Mouse (Mus musculus): ENCODE results near the gene Loxl4. TPM values are rescaled to one million over a fixed set of nuclear protein-coding genes. Genes with fewer than 3 reads are reported as not detected.

Loxl4 gene
- polyA plus RNA-seq, 1 experiment, result 1.8 TPM

DNA sequence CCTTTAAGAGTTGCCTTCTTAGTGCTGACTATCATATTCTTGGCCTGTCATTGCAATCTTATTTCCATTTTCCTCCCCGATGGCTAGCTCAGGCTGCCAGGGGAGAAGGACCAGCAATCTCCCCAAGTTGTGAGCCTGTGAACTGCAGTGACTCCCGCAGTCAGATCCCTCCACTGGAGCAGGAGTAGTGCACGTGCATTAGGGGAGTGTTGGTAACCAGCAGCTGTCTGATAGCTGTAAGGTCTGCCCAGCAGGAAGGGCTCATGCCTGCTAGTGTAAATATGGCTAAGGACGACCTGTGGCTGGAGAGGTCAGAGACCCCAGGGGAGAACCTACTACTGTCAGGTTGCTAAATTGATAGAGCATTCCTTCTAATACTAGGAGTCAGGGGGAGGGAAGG, 31.9 kb downstream of the Loxl4 start:
- 41% methylated on average over 4 of the region's 4 CpGs for WGBS
- no peaks in the 10 kb centered on the region for H3K4me1 ChIP-seq (ENCODE audit: control insufficient read depth, insufficient read depth, low read length)
- TF ChIP-seq CTCF (IDR thresholded peaks at IDR 0.05; ENCODE audit: insufficient read depth, low read length) (no peak), POLR2A (IDR thresholded peaks at IDR 0.05; ENCODE audit: borderline replicate concordance, extremely low read depth, low read depth, low read length) (no peak)
- H3K4me3 ChIP-seq (replicated peaks; ENCODE audit: extremely low read depth, low read depth, low read length), result no peak overlapping the region
- no peak for DNase-seq

DNA sequence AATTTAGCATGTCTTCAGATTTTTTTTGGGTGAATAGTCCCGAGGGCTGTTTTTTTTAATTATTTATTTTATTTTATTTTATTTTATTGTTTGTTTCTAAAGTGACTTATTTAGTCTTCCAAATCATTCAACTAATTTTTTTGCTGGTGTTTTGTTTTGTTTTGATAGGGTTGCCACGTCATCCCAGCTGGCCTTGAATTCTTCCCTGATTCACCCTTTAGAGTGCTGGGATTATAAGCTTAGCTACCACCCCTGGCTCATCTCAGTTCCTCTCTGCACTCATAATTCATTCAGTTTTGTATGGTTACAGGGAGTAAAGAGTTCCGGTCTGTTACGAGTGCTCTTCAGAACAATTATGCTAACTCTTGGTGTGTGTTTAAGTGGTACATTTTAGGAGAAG, 34.0 kb downstream of the Loxl4 start:
- WGBS, result 74% methylated on average over 4 of the region's 4 CpGs
- no peak overlapping the region for H3K4me3 ChIP-seq (replicated peaks; ENCODE audit: extremely low read depth, low read depth, low read length)
- TF ChIP-seq POLR2A (IDR thresholded peaks at IDR 0.05; ENCODE audit: borderline replicate concordance, extremely low read depth, low read depth, low read length), result no peak
- DNase-seq, result no peak
- no peaks in the 10 kb centered on the region for H3K4me1 ChIP-seq (ENCODE audit: control insufficient read depth, insufficient read depth, low read length)

DNA sequence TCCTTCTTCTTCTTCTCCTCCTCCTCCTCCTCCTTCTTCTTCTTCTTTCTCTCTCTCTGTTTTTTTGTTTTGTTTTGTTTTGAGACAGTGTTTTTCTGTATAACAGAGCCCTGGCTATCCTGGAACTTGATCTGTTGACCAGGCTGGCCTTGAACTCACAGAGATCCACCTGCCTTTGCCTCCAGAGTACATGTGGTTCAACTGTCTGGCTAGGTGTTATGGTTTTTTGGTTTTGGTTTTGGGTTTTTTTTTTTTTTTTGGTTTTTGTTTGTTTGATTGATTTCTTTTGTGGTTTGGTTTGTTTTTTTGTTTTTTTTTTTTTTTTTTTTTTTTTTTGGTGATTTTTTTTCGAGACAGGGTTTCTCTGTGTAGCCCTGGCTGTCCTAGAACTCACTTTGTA, 35.8 kb downstream of the Loxl4 start:
- no peak for TF ChIP-seq CTCF (IDR thresholded peaks at IDR 0.05; ENCODE audit: insufficient read depth, low read length)
- TF ChIP-seq POLR2A (IDR thresholded peaks at IDR 0.05; ENCODE audit: borderline replicate concordance, extremely low read depth, low read depth, low read length), result no peak
- no peaks in the 10 kb centered on the region for H3K4me1 ChIP-seq (ENCODE audit: control insufficient read depth, insufficient read depth, low read length)
- DNase-seq, result no peak
- H3K4me3 ChIP-seq (replicated peaks; ENCODE audit: extremely low read depth, low read depth, low read length), result no peak overlapping the region
- WGBS, result no CpG with 5 or more reads among the region's 1 CpGs

DNA sequence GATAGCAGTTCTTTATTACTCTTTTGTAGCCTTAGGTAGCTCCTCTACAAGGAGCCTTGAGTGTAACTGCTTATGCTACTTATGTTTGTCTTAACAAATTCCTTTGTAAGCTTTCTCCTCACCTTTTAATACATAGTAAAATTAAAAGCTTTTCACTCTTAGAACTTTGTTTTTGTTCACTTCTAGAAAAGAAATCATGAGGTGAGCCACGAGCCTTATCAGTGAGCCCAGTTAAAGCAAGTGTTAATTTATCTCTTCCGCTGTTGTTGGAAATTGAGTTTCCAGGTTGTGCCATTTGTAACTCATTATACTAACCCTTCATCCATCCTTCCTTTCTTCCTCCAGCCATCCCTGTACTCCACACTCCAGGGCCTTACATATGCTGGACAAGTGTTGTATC, 37.3 kb downstream of the Loxl4 start:
- no peak for DNase-seq
- no peak overlapping the region for H3K4me3 ChIP-seq (replicated peaks; ENCODE audit: extremely low read depth, low read depth, low read length)
- TF ChIP-seq POLR2A (IDR thresholded peaks at IDR 0.05; ENCODE audit: borderline replicate concordance, extremely low read depth, low read depth, low read length) (no peak), CTCF (IDR thresholded peaks at IDR 0.05; ENCODE audit: insufficient read depth, low read length) (no peak)
- WGBS, result 90% methylated on average over 2 of the region's 2 CpGs
- no peaks in the 10 kb centered on the region for H3K4me1 ChIP-seq (ENCODE audit: control insufficient read depth, insufficient read depth, low read length)

DNA sequence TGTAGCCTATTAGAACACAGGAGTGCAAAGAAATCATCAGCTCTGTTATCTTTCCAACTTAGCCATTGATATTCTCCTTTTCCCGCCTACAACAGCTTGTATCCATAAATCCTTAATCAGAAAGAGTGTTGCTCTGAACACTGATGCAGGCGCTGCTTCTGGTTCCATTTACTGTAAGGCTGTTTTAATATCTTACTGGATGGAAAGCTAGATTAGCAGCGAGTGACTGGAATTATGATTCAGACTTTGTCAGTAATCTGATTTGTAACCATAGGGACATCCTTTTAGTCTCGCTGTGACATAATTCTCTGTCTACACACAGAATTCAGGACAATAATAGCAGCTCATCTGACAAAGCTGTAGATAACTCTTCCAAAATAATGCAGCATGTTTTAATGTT, 41.3 kb downstream of the Loxl4 start:
- WGBS, result 83% methylated on average over 4 of the region's 4 CpGs
- Histone ChIP-seq H3K4me3 (replicated peaks; ENCODE audit: extremely low read depth, low read depth, low read length) (no peak overlapping the region), H3K4me1 (ENCODE audit: control insufficient read depth, insufficient read depth, low read length) (peaks cover 4% of the 10 kb centered on the region; the same call in 1 of the 2 replicates)
- TF ChIP-seq POLR2A (IDR thresholded peaks at IDR 0.05; ENCODE audit: borderline replicate concordance, extremely low read depth, low read depth, low read length), result no peak
- TF ChIP-seq CTCF (IDR thresholded peaks at IDR 0.05; ENCODE audit: insufficient read depth, low read length), result no peak
- no peak for DNase-seq

DNA sequence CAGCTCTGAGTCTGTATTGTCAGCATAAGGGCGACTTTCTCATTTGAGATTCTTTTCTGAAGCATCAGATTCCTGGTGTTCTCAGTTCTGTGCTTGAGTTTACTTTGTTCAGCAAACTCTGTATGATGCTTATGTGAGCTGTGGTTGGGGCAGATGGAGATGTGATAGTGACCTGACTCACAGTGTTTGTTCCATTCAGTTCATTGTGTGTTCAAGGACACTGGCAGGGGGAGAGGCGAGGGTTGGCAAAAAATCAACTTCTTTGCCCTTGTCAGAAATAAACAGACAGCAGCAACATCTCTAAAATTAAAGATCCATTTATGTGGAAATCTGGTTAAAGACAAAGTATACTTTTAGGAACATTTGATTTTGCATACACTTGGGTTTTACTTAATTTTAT, 43.5 kb downstream of the Loxl4 start:
- WGBS, result 62% methylated on average over 2 of the region's 2 CpGs
- Histone ChIP-seq H3K4me1 (ENCODE audit: control insufficient read depth, insufficient read depth, low read length) (peaks cover 5% of the 10 kb centered on the region; the same call in 1 of the 2 replicates), H3K4me3 (replicated peaks; ENCODE audit: extremely low read depth, low read depth, low read length) (no peak overlapping the region)
- no peak for TF ChIP-seq POLR2A (IDR thresholded peaks at IDR 0.05; ENCODE audit: borderline replicate concordance, extremely low read depth, low read depth, low read length)
- DNase-seq, result no peak

DNA sequence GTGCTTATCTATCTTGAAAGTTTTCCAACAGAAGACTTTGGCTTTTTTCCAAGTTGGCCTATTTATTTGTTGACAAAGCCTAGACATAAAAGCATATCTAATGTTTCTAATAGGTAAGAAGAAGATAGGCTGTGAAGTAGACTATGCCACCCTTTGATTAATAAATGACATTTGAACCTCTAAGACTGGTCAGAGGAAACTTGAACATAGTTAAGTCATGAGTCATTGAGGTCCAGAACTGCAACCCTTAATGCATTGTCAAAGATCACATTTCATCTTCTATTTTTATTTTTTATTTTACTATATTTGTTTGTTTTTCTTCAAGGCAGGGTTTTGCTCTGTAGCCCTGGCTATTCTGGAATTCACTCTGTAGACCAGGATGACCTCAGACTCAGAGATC, 45.6 kb downstream of the Loxl4 start:
- no peak for DNase-seq
- TF ChIP-seq CTCF (IDR thresholded peaks at IDR 0.05; ENCODE audit: insufficient read depth, low read length), result no peak
- no peak for TF ChIP-seq POLR2A (IDR thresholded peaks at IDR 0.05; ENCODE audit: borderline replicate concordance, extremely low read depth, low read depth, low read length)
- Histone ChIP-seq H3K4me1 (ENCODE audit: control insufficient read depth, insufficient read depth, low read length) (peaks cover 8% of the 10 kb centered on the region; the same call in 1 of the 2 replicates), H3K4me3 (replicated peaks; ENCODE audit: extremely low read depth, low read depth, low read length) (no peak overlapping the region)

DNA sequence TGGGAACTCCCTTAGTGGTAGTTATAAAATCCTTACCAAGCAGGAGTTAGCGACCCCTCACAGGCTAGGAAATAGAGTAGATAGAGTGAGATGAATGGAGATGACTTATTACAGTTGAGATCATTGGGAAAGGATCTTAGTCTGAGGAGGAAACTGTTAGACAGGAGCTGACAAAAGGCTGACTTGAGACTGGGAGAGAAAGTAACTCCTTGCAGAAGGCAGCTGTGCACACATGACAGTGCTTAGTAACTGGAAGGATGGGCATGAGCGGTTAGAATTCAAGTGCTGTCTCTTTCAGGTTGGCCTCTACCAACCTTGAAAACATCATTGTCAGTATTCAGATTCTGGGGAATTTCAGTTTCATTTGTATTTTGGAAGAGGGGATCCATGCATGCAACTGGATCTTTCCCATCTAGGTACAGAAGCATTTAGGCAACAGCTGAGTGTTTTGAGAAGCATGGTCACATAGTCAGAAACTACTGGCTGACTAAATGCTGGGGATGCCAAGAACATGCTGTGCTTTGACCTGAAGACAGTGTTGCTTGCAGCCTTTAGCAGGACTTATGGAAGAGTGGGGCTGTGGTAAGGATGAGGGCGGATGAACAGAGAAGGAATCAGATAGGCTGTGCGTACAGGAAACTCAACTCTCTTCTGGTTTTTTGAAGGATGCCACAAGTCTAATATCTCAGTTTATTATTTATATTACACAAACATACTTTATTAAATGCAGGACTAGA, 46.2 kb downstream of the Loxl4 start:
- DNase-seq, result no peak
- Histone ChIP-seq H3K4me3 (replicated peaks; ENCODE audit: extremely low read depth, low read depth, low read length) (no peak overlapping the region), H3K4me1 (ENCODE audit: control insufficient read depth, insufficient read depth, low read length) (peaks cover 8% of the 10 kb centered on the region; the same call in 1 of the 2 replicates)
- WGBS, result 65% methylated on average over 4 of the region's 4 CpGs
- TF ChIP-seq POLR2A (IDR thresholded peaks at IDR 0.05; ENCODE audit: borderline replicate concordance, extremely low read depth, low read depth, low read length), result no peak
- no peak for TF ChIP-seq CTCF (IDR thresholded peaks at IDR 0.05; ENCODE audit: insufficient read depth, low read length)

DNA sequence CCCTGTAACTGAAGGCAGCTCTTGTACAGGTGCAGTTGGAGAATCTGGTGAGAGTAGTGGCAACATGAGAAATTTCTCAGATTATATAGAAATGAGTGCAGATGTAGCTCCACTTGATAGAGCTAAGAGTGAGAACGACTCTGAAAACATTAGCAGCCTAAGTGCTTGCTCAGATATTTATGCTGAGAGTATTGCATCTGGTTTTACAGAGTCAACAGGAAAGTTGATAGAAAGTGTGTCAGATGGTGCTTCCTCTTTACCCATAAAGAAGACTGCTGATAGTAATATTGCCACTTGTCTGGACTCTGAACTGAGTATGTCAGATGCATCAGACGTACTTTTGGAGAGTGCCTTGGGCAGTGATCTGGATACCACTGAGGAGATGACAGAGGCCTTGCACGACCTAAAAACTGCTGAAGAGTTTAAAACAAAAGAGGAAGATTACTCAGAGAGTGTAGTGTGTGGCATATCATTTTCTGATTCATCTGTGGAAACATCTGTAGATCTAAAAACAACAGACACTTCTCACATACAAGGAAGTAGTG, 48.8 kb downstream of the Loxl4 start:
- no peak for DNase-seq
- H3K4me1 ChIP-seq (ENCODE audit: control insufficient read depth, insufficient read depth, low read length), result peaks cover 8% of the 10 kb centered on the region; the same call in 1 of the 2 replicates
- 72% methylated on average over 3 of the region's 3 CpGs for WGBS
- no peak for TF ChIP-seq POLR2A (IDR thresholded peaks at IDR 0.05; ENCODE audit: borderline replicate concordance, extremely low read depth, low read depth, low read length)
- TF ChIP-seq CTCF (IDR thresholded peaks at IDR 0.05; ENCODE audit: insufficient read depth, low read length), result no peak
- H3K4me3 ChIP-seq (replicated peaks; ENCODE audit: extremely low read depth, low read depth, low read length), result no peak overlapping the region

DNA sequence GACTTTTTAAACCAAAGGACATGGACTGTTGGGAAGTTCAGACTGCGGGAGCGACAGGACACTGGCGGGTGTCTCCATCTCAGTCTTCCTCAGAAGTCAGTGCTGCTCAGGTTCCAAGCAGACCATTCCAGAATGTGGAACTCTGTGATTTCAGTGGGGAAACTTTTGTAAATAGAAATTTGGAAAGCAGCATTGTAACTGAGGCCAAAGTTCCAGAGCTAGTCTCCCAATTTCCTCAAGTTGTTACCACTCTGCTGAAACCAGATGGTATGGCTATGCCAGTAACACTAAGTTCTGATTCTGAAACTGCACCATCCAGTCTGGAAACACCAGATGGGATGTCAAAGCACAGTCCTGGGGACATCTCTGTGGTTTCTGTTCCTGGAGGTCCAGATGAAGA, 49.6 kb downstream of the Loxl4 start:
- 89% methylated on average over 3 of the region's 3 CpGs for WGBS
- Histone ChIP-seq H3K4me1 (ENCODE audit: control insufficient read depth, insufficient read depth, low read length) (peaks cover 8% of the 10 kb centered on the region; the same call in 1 of the 2 replicates), H3K4me3 (replicated peaks; ENCODE audit: extremely low read depth, low read depth, low read length) (no peak overlapping the region)
- DNase-seq, result no peak
- TF ChIP-seq CTCF (IDR thresholded peaks at IDR 0.05; ENCODE audit: insufficient read depth, low read length), result no peak
- TF ChIP-seq POLR2A (IDR thresholded peaks at IDR 0.05; ENCODE audit: borderline replicate concordance, extremely low read depth, low read depth, low read length), result no peak

Measured in lung, adult 2 months (tissue).